Mouse (Mus musculus) myocyte (in vitro differentiated cells): ENCODE results near the gene Olfr536.

Source experiments
- MAX ChIP-seq: IDR thresholded peaks from one replicate; pipeline ENCODE4 v1.6.1; 2011; ENCODE audit warnings: low read depth, mild to moderate bottlenecking, control low read depth
- MYOD1 ChIP-seq, 3 experiments: IDR thresholded peaks; one replicate each; pipeline ENCODE4 v1.6.1; 2011; ENCODE audit warnings: control low read depth in 2 of 3, low read depth in 2 of 3, mild to moderate bottlenecking in 2 of 3, moderate library complexity in 1 of 3; ENCODE audit not compliant: insufficient read length in 2 of 3, control insufficient read depth in 1 of 3
- POLR2A ChIP-seq: IDR thresholded peaks from one replicate; pipeline ENCODE4 v1.6.1; 2011; ENCODE audit warnings: low read depth, mild to moderate bottlenecking, control low read depth, moderate library complexity; ENCODE audit not compliant: insufficient read length
- POLR2AphosphoS2 ChIP-seq: IDR thresholded peaks from one replicate; pipeline ENCODE4 v1.6.1; 2011; ENCODE audit warnings: low read depth, control low read depth; ENCODE audit not compliant: insufficient read length
- TCF12 ChIP-seq: IDR thresholded peaks from one replicate; pipeline ENCODE4 v1.6.1; 2011; ENCODE audit warnings: mild to moderate bottlenecking, control low read depth; ENCODE audit not compliant: poor library complexity, insufficient read depth, severe bottlenecking
- TCF3 ChIP-seq: IDR thresholded peaks from one replicate; pipeline ENCODE4 v1.6.1; 2011; ENCODE audit warnings: low read depth, control low read depth; ENCODE audit not compliant: insufficient read length
- USF1 ChIP-seq: IDR thresholded peaks from one replicate; pipeline ENCODE4 v1.6.1; 2011; ENCODE audit warnings: low read depth, mild to moderate bottlenecking, control low read depth, moderate library complexity

DNA sequence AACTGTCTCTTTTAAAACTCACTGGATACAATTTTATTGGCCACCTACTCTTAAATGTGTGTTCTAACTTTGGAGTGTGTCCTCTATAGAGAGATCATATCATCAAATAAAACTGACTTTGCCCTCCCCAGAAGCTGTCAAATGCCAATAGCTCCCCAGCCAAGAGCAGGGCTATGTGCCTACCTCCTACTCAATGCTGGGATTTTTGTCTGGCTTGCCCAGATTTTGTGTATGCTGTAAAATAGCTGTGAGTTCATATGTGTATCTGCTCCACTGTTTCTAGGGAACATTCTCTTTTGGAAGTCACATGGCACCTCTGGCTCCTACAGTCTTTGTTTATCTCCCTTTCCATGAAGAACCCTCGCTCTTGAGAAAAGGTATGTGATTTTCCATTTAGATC lies 18.2 kb downstream of the Olfr536 start:
- TF ChIP-seq POLR2A (no peak), TCF12 (no peak), MAX (no peak), TCF3 (no peak), POLR2AphosphoS2 (no peak), MYOD1 (IDR thresholded peaks at IDR 0.05; ENCODE audit: control insufficient read depth in 1 of 3, insufficient read length in 2 of 3, low read depth in 2 of 3) (no peak), USF1 (no peak)
